Mouse (Mus musculus) heart, postnatal 14 days (tissue): ENCODE data around the gene Prpsap1. TPM values are rescaled to one million over a fixed set of nuclear protein-coding genes. Genes with fewer than 3 reads are reported as not detected.
"Not testable (repeated sequence)": the region's sequence is repeated elsewhere in the genome, so short reads cannot be mapped to it uniquely, and the experiment has no call there.

Experiments used
- DNase-seq, 2 experiments: peaks; one replicate each; pipeline ENCODE4 v3.0.0; 2021 to 2022
- intact Hi-C: fragments of 180-260 bp; cut with DNase I; formaldehyde crosslinking; loops from one replicate; pipeline ENCODE4 v1.15.1; 2025
- total RNA-seq, 2 experiments: library from RNA; stranded (reverse); gene quantifications; 2 replicates each; pipeline ENCODE4 v1.2.3; 2021

The Prpsap1 gene
- total RNA-seq, 2 experiments from 2014 or later = 41.5 to 45.4 TPM

DNA sequence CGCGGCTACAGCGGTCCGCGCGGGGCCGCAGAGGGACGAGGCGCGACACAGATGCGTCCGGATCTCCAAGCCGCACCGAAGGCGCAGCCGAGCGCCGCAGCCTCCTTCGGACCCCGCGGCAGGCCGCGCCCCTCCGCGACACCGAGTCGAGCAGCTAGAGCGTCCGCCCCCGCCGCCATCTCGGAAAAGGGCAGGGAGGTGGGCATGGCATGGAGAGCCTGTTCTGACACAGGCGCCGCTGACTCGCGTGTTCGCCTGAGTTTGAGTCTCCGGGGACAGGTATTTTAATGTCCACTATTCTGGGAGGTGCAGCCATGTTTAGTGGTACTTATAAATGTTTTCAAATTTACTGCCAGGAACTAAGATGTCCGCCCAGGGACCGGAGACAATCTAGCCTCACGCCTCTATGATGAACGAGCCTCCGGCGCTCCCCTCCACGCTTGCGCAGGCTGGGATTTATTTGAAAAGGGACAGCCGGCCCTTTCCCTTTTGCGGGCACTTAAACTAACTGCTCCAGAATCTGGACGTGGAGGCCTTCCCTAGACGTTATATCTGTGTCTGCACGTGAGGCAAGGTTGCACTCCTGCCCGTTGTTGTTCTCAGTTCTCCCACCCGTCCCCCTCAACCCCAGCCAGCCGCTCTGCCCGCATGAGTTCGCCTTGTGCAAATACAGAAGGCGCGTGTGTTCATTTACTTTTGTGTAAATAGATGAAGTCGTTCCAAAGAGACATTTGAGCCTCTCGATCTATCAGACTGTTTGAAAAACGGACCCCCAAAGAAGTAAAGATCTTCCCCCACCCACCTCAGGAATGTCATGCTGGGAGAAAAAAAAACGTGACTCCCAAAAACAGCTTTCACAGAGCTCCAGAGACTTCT is 3.5 kb downstream of the Prpsap1 start:
- DNase-seq = peak; percentile 92 to 93
- intact Hi-C loops = no loop called here

DNA sequence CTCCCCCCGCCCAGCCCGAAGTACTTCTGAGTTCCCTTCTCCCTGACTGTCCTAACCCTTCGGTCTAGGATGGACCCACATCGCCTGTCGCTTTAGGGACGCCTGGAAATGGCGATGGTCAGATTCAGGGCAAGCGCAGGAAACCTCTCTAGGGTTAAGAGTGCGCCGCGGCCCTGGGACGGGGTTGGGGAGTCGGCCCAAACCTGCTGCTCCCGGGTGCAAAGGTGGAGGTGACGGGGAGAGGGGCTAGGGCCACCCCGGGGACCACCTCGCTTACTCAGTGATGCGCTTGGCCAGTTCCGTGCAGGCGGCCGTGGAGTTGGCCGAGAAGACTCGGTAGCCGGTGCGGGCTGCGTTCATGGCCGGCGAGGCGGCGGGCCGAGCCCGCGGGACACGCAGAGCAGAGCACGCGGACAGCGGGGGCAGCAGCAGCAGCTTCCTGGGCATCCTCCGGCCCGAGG is 4.2 kb downstream of the Prpsap1 start:
- intact Hi-C loops = no loop called here
- no peak for DNase-seq

DNA sequence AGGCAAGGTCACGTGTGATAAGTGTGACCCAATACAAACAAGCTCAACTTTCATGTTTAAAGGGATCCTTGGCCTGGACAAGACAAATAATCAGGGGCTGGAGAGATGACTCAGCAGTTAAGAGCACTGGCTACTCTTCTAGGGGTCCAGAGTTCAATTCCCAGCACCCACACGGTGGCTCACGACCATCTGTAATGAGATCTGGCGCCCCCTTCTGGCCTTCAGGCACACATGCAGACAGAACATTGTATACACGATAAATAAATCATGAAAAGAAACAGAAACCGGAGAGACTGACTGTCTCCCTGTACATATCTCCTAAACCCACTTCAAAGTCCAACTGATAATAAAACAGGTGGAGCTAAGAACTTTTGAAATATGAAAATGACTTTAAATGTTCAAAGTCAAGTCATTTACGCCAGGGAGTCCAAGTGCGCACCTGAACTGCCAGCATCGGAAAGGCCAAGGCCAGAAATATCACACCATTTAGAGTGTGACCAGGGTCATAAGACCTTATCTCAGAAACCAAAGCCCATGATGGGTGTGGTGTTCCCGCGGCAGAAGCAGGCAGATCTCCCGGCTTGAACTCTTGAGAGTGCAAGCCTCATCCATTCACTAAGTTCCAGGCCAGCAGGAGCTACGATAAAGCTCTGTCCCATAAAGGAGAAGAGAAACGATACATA is 5.2 kb downstream of the Prpsap1 start:
- no peak for DNase-seq
- intact Hi-C loops = no loop called here

DNA sequence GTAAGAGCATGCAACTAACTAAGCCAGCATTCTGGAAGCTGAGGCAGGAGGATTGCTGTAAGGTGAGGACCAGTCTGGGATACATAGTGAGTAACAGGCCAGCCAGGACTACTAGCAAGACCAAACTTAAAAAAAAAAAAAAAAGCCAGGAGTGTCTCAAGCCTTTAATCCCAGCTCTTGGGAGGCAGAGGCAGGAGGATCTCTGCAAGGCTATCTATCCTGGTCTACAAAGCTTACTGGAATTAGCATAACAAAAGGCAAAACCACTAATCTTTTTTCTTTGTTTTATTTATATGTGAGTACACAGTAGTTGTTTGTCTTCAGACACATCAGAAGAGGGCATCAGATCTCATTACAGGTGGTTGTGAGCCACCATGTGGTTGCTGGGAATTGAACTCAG is 5.8 kb downstream of the Prpsap1 start:
- intact Hi-C loops = no loop called here
- DNase-seq = no peak

DNA sequence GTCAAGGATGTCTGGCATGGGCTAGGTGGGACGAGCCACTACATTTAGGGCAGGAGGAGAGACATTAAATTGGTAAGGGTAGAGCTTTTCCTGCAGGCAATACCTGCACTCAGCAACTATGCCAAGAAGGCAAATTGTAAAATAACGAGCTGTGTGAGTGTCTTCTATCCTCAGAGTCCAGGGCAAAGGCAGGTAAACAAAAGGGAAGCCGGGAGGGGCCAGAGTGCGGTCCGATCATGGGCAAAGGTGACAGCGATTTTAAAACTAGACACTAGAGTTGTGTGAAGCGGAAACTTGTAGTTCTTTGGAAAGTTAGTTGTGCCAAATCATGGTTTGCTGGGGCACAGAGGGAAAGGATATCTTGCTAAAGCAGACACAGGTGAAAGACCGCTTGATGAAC is 9.7 kb downstream of the Prpsap1 start:
- intact Hi-C loops = no loop called here
- DNase-seq = no peak

DNA sequence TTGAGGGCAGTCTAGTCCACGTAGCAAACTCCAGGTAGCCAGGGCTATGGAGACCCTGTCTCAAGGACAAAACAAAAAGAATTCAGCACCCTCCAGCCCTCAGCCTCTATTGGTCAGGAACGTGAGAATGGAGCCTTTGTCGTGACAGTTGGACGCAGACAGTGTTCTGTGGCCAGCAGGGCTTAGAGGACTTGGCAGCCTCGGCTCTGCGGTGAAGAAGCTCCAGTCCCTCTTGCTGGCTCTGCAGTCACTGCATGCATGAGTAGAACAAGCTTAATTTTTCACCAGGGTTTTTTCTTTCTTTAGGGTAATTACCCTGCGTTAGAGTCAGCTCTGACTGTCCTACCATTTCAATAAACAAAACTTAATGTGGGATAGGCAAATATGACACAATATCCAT is 12.2 kb downstream of the Prpsap1 start:
- no peak for DNase-seq
- intact Hi-C loops = no loop called here

DNA sequence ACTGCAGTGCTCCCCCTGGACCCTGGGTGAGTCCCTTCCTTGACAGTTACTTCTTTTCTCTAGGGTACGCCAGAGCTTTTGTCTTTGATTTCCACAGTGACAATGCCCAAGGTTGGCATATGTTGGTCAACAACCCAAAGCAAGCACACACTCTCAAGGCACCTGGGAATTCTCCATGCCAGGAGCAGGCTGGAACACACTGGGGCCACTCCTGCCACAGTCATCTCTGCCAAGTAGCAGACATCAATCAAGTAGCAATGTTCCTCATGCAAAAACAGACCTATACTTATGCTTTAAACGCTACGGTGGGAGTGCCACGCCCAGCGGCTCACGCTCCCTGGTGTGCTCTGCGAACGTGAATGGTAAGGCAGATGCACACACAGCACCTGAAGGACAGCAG is 13.0 kb downstream of the Prpsap1 start:
- no peak for DNase-seq
- intact Hi-C loops = no loop called here

DNA sequence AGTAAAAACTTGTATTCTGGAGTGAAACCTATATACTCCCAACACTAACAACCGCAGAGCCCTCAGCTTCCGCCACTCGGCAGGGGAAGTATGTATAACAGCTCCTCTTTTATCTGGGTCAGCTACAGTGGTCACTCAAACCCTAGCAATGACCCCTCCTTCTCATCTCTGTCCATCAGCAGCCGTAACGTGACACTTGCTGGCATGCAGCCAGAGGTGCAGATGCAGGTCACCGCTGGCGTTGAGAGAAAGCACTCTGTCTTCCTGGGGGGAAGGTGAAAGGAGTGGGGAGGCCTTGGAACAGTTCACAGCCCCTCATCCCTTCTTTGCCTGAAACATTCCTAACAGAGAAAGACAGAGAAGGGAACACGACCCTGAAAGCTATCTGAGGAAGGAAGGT is 14.2 kb downstream of the Prpsap1 start:
- no peak for DNase-seq
- intact Hi-C loops = no loop called here

DNA sequence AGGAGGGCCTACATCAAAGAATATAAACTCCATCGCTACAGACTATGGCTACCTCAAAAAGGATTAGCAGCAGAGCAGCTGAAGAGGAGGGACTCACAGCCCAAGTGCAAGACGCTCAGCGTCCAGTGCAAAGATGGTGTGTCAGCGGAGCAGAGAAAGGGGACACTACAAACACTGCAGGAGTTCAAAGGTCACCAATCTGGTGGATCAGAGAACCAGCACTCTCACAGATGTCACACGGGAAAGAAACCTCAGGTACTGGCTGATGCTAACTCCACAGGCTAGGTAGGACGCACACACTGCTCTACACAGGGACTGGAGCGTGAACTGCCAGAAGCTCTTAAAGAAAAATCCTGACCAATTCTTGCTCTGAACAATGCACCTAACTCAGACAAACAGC is 15.0 kb downstream of the Prpsap1 start:
- no peak for DNase-seq
- intact Hi-C loops = no loop called here

DNA sequence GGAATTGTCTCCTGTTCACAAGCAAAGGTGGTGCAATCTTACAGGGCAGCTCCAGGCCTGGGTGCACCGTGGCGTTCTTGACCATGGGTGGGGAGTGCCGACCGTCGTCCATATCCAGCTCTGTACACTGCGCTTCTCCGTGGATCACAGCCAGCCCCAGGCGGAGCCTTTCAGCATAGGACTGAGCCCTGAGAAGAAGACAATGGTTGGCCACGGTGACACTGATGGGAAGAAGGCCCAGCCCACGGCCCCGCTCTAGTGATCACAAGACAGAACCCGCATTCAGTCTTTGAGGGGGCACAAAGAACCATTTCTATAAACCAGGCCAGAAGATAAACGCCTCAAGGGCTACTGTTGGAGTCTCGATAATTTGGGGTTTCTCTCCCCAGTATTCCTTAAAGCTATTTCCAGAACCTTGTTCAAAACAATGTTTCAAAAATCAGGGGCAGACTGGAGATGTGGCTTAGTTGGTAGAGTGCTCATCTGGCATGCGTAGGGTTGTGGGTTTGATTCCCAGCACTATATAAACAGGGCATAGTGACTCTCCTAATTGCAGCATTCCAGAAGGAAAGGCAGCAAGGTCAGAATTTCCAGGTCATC is 16.7 kb downstream of the Prpsap1 start:
- intact Hi-C loops = no loop called here

DNA sequence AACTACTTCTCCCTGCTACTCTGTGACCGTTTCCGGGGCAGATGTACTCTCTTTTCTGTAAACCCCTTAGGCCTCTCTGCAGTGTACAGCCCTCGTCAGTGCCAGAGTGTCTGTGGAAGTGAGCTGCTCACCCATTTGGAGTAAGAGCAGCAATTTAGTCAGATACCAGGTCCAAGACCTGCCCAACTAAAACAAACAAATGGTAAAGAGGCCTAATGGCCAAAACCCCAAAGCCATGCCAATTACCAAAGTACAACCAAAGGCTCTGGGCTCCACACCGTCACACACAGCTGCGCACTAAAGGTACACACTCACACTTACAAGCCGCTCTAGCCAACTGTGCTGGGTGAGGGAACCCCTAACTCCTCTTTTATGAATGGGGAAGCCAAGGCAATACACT is 17.3 kb downstream of the Prpsap1 start:
- intact Hi-C loops = no loop called here
- DNase-seq = no peak

More for the DNA sequence above, 16.7 kb downstream of the Prpsap1 start:
- no peak for DNase-seq

DNA sequence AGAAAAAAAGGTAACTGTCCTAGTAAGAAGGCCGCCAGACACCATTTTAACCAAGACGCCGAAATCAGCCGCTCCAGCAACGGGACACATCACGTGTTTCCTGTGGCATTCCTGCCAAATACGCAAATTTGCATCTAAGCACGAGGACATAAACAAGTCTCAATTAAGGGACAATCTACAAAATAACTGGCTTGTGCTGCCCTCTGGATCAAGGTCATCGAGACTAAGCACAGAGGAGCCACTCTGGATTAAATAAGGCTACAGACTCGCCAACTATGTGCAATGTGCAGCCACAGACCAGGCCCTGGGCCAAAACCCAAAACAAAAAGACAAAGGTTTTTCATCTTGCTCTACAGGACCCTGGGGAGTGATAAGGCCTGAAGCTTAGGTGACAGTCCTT is 18.0 kb downstream of the Prpsap1 start:
- DNase-seq = peak in 1 of 2 experiments; percentile 40
- intact Hi-C loops = no loop called here

DNA sequence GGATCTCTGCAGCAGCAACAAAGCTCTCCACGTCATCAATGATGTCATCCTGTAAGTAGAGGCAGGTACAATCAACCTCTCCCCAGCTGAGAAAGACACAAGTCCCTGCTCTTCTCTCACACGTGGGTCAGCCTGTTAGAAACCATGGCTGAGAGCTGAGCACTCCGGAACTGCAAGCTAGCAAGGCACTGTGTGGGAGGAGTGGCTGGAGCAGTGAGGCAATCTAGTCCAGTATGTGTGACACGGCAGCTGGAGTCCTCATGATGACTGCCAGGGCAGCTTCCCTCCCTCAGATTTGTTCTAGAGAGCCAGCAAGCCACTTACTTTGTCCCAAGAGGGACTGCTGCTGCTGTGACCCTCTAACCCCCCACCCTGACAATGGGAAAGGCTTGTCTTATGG is 21.7 kb downstream of the Prpsap1 start:
- intact Hi-C loops = no loop called here
- DNase-seq = peak in 1 of 2 experiments; percentile 34

DNA sequence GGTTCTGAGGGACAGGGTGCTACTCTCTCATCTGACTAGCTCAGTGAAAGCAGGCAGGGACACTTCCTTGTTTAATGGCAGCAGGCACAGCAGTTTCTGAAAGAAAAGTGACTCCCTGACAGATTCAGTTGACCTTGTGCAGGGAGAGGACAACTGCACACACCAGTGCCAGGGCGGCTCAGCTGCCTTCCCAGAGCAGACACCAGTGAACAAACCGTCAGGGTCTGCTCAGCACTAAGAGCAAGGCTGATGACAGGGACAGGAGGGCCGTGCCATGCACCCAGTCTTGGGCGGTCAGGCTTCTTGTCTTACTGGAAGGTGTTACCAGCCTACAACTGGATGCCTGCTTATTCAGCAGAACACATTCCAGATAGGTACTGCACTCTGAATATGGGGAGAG is 23.1 kb downstream of the Prpsap1 start:
- peak in 1 of 2 experiments; percentile 36 for DNase-seq
- intact Hi-C loops = no loop called here

DNA sequence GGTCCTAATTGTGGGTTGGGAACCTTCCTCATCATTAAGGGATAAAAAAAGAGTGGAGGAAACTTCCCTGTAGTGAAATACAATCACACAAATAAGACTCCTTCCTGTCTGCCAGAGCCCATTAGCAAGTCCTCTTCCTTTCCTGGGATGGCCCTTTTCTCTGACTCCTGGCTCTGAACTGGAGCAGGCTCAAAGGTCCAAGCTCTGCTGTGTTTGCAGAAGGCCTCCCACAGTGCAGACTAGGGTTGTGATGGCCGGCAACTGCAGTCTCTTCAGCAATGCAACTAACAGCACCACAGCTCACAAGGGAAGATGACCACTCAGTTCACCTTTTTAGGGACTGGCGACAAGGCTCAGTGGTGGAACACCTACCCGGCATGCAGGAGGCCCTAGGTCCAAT is 23.8 kb downstream of the Prpsap1 start:
- intact Hi-C loops = no loop called here

DNA sequence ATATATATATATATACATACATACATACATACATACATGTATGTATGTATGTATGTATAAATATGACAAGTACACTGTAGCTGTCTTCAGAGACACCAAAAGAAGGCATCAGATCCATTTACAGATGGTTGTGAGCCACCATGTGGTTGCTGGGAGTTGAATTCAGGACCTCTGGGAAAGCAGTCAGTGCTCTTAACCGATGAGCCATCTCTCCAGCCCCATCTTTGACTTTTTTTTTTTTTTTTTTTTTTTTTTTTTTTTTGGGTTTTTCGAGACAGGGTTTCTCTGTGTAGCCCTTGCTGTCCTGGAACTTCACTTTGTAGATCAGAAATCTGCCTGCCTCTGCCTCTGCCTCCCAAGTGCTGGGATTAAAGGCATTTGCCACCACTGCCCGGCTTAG is 25.7 kb downstream of the Prpsap1 start:
- intact Hi-C loops = loop anchor here (10.0 kb wide), 1 partner anchor 334 kb away; the partner anchor contains the start of genes Mrpl38 and Trim65
- DNase-seq = not testable (repeated sequence)

More for the DNA sequence above, 23.8 kb downstream of the Prpsap1 start:
- DNase-seq = no peak

DNA sequence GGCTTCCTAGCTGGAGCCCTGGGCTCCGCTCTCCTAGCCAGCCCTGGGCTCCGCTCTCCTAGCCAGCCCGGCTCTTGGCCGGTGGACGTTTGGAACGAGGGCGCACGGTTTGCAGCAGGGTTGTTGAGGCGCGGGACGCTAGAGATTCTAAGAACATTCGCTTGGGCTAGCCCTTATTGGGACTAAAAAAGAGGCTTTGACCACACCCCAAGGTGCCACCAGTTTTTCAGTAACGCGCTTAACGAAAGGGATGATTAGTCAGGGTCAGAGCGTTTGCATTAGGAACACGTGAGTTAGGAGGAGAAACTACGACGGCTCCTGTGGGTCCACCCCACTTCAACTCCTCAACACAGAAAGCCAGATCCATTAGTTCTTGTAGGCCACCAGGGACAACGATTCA is 27.9 kb downstream of the Prpsap1 start, which contains the start of gene Qrich2:
TSS of gene Qrich2 (minus strand) at position 101 of the 400 bp plus-strand sequence.
- intact Hi-C loops = loop anchor here (10.0 kb wide), 1 partner anchor 331 kb away; the partner anchor contains the start of genes Mrpl38 and Trim65
- no peak for DNase-seq

DNA sequence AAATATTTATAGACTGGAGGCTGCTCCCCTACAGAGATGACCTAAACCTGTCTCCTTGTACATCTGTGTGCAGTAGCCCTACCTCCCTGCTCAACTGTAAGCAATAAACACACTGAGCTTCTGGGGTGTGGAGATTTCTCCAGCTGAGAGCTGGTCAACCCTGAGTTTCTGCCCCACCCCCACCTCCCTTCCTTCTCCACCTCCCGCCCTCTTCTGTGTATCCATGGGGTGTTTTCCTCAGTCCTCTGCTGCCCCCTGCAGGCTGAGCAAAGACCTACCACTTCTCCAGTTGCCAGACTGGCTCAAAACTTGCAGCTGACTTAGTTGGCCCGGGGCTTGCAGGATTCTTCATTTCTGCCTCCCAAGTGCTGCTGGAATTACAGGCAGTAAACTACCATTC is 30.2 kb downstream of the Prpsap1 start:
- DNase-seq = peak; percentile 90 to 93
- intact Hi-C loops = loop anchor here (1.0 to 10.0 kb wide), 2 partner anchors 238 to 329 kb away; partner anchors contain the start of genes Mrpl38 and Trim65

DNA sequence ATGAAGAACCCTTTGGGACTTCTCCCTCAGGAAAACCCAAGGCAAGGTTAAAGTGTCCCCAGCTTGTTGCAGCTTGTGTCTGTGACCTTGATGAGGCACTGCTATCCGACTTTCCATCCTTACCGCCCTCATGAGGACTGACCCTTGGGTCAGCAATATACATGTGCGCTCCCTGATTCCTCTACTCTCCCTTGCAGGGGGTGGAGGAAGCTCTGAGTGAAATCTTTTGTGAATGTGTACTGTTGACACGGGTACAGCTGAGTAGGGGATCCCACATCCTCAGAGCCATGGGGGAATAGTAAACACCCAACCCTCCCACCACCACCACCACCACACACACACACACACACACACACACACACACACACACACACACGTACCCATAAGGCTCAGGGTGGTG is 30.7 kb downstream of the Prpsap1 start:
- DNase-seq = no peak
- intact Hi-C loops = loop anchor here (10.0 kb wide), 1 partner anchor 329 kb away; the partner anchor contains the start of genes Mrpl38 and Trim65

DNA sequence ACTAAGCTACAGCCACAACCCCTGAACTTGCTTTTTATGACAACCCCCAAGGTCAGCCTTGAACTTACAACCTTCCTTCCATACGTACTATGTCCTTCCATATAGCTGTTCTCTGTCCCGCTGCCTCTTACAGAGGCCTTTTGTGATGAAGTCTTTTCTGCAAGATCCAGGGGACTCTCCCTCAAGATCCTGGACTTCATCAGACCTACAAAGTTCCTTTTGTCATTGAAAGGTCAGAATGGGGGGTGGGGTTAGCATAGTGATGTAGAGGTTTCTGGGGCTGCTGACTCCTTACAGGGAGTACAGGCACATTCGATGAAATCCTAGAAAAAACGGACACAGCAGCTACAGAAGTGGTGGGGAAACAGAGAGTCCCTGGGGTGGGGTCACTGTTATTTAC is 34.2 kb downstream of the Prpsap1 start:
- DNase-seq = no peak
- intact Hi-C loops = loop anchor here (10.0 kb wide), 1 partner anchor 325 kb away; the partner anchor contains the start of genes Mrpl38 and Trim65

DNA sequence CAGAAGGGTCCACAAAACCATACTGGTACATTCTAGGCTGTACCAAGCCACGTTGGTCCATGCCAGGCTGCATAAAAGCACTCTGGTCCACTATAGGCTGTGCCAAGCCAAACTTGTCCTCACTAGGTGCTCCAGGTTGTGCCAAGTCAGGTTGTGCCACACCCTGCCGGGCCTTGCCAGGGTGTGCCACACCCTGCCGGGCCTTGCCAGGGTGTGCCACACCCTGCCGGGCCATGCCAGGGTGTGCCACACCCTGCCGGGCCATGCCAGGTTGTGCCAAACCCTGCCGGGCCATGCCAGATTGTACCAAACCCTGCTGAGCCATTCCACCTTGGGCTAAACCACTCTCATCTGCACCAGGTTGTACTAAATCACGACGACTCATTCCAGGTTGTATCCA is 37.8 kb downstream of the Prpsap1 start:
- DNase-seq = no peak
- intact Hi-C loops = no loop called here
